2 mouse cellular contexts compared by ENCODE assay signal in the genomic region with DNA sequence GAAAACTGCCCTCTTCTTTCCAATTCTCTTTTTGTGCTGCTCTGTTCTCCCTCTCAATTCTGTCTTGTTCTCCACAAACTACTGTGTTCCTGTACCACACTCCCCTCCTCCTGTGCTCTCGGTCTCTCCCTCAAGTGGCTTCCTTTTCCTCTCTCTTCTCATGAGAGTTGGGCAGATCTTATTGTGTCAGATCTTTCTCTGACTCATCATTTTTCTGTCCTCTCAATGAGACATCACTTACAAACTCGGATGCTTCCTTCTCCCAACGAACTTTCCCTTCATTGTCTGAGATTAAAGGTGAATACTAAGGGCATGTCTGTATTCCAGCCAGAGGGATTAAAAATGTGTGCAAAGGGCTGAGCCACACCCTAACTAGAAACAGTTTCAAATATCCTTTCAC.
TF ChIP-seq lines count a peak whose summit lies in the region.

No protein-coding gene starts in this region.

TF ChIP-seq in CH12.LX, 34 proteins besides CTCF, POLR2A, EP300 and RAD21 (continued from another document):
- no peak for TF ChIP-seq POLR2AphosphoS2 (IDR thresholded peaks at IDR 0.05; ENCODE audit: low read depth, low read length)
- no peak for TF ChIP-seq SMC3 (IDR thresholded peaks at IDR 0.05; ENCODE audit: low read depth, low read length)
- TF ChIP-seq USF2 (conservative IDR thresholded peaks at IDR 0.05; ENCODE audit: low read depth, low read length) = no peak
- no peak for TF ChIP-seq ZKSCAN1 (IDR thresholded peaks at IDR 0.05; ENCODE audit: borderline replicate concordance, low read depth, low read length)
- TF ChIP-seq MYC (IDR thresholded peaks at IDR 0.05; ENCODE audit: low read depth, low read length) = no peak
- no peak for TF ChIP-seq MAX (IDR thresholded peaks at IDR 0.05; ENCODE audit: low read length)
- no peak for TF ChIP-seq MAFK (IDR thresholded peaks at IDR 0.05; ENCODE audit: insufficient replicate concordance, low read length)
- TF ChIP-seq CHD1 (IDR thresholded peaks at IDR 0.05; ENCODE audit: low read depth, low read length) = no peak
- no peak for TF ChIP-seq USF1 (IDR thresholded peaks at IDR 0.05; ENCODE audit: low read depth, low read length)
- TF ChIP-seq TCF12 (IDR thresholded peaks at IDR 0.05; ENCODE audit: low read depth, low read length) = no peak
- TF ChIP-seq ZNF384 (IDR thresholded peaks at IDR 0.05; ENCODE audit: low read depth, low read length) = no peak

TF ChIP-seq in MEL, 35 proteins besides CTCF, POLR2A, EP300 and RAD21 (continued from another document):
- TF ChIP-seq RCOR1 (IDR thresholded peaks at IDR 0.05; ENCODE audit: low read depth, low read length) (peak; percentile 30; the same call in 1 of the 2 replicates), GABPA (IDR thresholded peaks at IDR 0.05; ENCODE audit: low read depth, low read length) (no peak), MXI1 (IDR thresholded peaks at IDR 0.05; ENCODE audit: low read depth, low read length) (peak; percentile 54; the same call in 1 of the 2 replicates), USF1 (IDR thresholded peaks at IDR 0.05; ENCODE audit: low read depth, low read length) (no peak), ZMIZ1 (IDR thresholded peaks at IDR 0.05; ENCODE audit: low read depth, low read length) (no peak), MAX (IDR thresholded peaks at IDR 0.05; ENCODE audit: low read length) (0 out of 2 replicates have a peak, but pooled peaks have one; percentile 26), MYB (IDR thresholded peaks at IDR 0.05; ENCODE audit: low read depth, low read length) (0 out of 2 replicates have a peak, but pooled peaks have one; percentile 15), ETS1 (IDR thresholded peaks at IDR 0.05; ENCODE audit: low read depth, low read length) (peak; percentile 68), HCFC1 (IDR thresholded peaks at IDR 0.05; ENCODE audit: low read depth, low read length) (0 out of 2 replicates have a peak, but pooled peaks have one; percentile 29)
